Mouse (Mus musculus): ENCODE results near the gene Gba. TPM values are rescaled to one million over a fixed set of nuclear protein-coding genes. Genes with fewer than 3 reads are reported as not detected.

The Gba gene
- polyA plus RNA-seq, 1 experiment from 2014 or later: 33.2 TPM

DNA sequence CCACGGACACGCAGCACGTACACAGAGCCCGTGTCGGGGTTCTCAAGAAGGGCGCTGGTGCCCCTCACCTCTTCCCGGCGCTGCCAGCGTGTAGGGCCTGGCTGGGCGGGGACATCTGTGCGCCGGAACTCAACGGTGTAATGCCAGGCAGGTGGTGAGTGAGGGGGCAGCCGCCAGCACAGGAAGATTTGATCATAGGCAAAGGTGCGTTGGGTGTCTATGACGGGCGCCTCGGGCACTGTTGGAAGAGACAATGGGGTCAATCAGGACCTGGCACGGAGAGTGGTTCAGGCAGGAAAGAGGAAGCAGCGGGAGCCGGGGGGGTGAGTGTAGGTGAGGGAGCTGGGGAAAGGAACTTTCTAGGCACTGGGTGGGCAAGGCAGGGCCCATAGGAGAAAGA is 35.0 kb downstream of the Gba start:
- 87% methylated on average over 21 of the region's 21 CpGs for WGBS
- no peak for ATAC-seq (replicated peaks; ENCODE audit: extremely low read depth, insufficient read depth, low FRiP score)

GRCm38 (mm10) chr3:89238494-89238893 is 35.8 kb downstream of the Gba start:
- 59% methylated on average over 12 of the region's 12 CpGs for WGBS
- Histone ChIP-seq H3K4me2 (ENCODE audit: low read depth, low read length) (no peak overlapping the region), H3K9ac (ENCODE audit: low read length) (no peak overlapping the region), H3K27me3 (ENCODE audit: control insufficient read depth, insufficient read depth, low read length) (no peaks in the 10 kb centered on the region), H3K4me3 (ENCODE audit: low read length) (no peak overlapping the region), H3K9me3 (replicated peaks; ENCODE audit: control insufficient read depth, low read length) (no peaks in the 10 kb centered on the region), H3K27ac (ENCODE audit: low read length) (no peak overlapping the region), H3K4me1 (ENCODE audit: control insufficient read depth, insufficient read depth, low read length) (peaks cover 4% of the 10 kb centered on the region), H3K36me3 (ENCODE audit: control insufficient read depth, insufficient read depth) (no peaks in the 10 kb centered on the region)
- no peak for ATAC-seq (replicated peaks; ENCODE audit: extremely low read depth, insufficient read depth, low FRiP score)

More for the DNA sequence above, 35.0 kb downstream of the Gba start:
- Histone ChIP-seq H3K27me3 (ENCODE audit: control insufficient read depth, insufficient read depth, low read length) (no peaks in the 10 kb centered on the region), H3K4me2 (ENCODE audit: low read depth, low read length) (no peak overlapping the region), H3K4me3 (ENCODE audit: low read length) (no peak overlapping the region), H3K4me1 (ENCODE audit: control insufficient read depth, insufficient read depth, low read length) (peaks cover 12% of the 10 kb centered on the region), H3K27ac (ENCODE audit: low read length) (no peak overlapping the region), H3K9me3 (replicated peaks; ENCODE audit: control insufficient read depth, low read length) (no peaks in the 10 kb centered on the region), H3K9ac (ENCODE audit: low read length) (no peak overlapping the region), H3K36me3 (ENCODE audit: control insufficient read depth, insufficient read depth) (no peaks in the 10 kb centered on the region)

DNA sequence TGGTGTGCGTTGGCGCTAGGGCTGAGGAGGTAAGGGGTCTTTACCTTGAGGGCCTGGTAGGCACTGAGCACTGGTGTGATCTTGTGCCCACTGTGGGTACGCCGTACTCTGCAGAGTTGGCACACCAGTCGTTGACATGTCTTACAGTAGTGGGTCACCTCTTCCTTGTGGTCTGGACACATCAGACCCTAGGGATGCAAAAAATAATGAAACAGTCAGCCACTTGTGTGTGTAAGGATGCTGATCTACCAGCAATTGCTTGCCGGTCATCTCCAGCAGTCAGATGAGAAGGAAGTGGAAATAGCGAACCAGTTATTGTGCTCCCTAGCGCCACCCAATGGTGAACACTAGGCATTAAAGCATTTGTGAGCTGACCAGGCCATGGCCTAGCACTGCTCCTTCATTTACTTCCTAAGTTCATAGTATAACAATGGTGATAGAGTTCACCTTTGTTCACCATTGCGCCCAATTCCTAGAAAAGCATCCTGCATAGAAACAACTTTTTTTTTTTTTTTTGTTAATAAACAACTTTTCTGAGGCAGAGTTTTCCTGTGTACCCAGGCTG is 39.7 kb downstream of the Gba start:
- no peak overlapping the region for H3K27ac ChIP-seq (ENCODE audit: low read length)
- no peaks in the 10 kb centered on the region for H3K36me3 ChIP-seq (ENCODE audit: control insufficient read depth, insufficient read depth)
- H3K9me3 ChIP-seq (replicated peaks; ENCODE audit: control insufficient read depth, low read length): no peaks in the 10 kb centered on the region
- peaks cover 19% of the 10 kb centered on the region for H3K4me1 ChIP-seq (ENCODE audit: control insufficient read depth, insufficient read depth, low read length)
- ATAC-seq (replicated peaks; ENCODE audit: extremely low read depth, insufficient read depth, low FRiP score): no peak
- H3K27me3 ChIP-seq (ENCODE audit: control insufficient read depth, insufficient read depth, low read length): peaks cover 11% of the 10 kb centered on the region
- 69% methylated on average over 9 of the region's 9 CpGs for WGBS
- no peak overlapping the region for H3K4me2 ChIP-seq (ENCODE audit: low read depth, low read length)
- H3K9ac ChIP-seq (ENCODE audit: low read length): no peak overlapping the region
- no peak overlapping the region for H3K4me3 ChIP-seq (ENCODE audit: low read length)

- WGBS: 16% methylated on average over 14 of the region's 14 CpGs
- H3K9me3 ChIP-seq (replicated peaks; ENCODE audit: control insufficient read depth, low read length): no peaks in the 10 kb centered on the region
- H3K27ac ChIP-seq (ENCODE audit: low read length): no peak overlapping the region
- peak overlapping the region; percentile 47; the same call in 1 of the 2 replicates for H3K4me2 ChIP-seq (ENCODE audit: low read depth, low read length)
- H3K4me1 ChIP-seq (ENCODE audit: control insufficient read depth, insufficient read depth, low read length): peaks cover 20% of the 10 kb centered on the region
- no peak; the same call in 1 of the 2 replicates for ATAC-seq (replicated peaks; ENCODE audit: extremely low read depth, insufficient read depth, low FRiP score)
- H3K9ac ChIP-seq (ENCODE audit: low read length): no peak overlapping the region
- peaks cover 5% of the 10 kb centered on the region; the same call in 1 of the 2 replicates for H3K36me3 ChIP-seq (ENCODE audit: control insufficient read depth, insufficient read depth)
- H3K4me3 ChIP-seq (ENCODE audit: low read length): 0 out of 2 replicates have a peak overlapping the region, but pooled peaks have one; percentile 15
- peaks cover 11% of the 10 kb centered on the region for H3K27me3 ChIP-seq (ENCODE audit: control insufficient read depth, insufficient read depth, low read length)
Measured at GRCm38 (mm10) chr3:89243609-89244008, 40.9 kb downstream of the Gba start.

GRCm38 (mm10) chr3:89244158-89244981 is 41.6 kb downstream of the Gba start:
- H3K9ac ChIP-seq (ENCODE audit: low read length): no peak overlapping the region
- peaks cover 5% of the 10 kb centered on the region; the same call in 1 of the 2 replicates for H3K36me3 ChIP-seq (ENCODE audit: control insufficient read depth, insufficient read depth)
- peaks cover 20% of the 10 kb centered on the region for H3K4me1 ChIP-seq (ENCODE audit: control insufficient read depth, insufficient read depth, low read length)
- H3K27ac ChIP-seq (ENCODE audit: low read length): no peak overlapping the region
- peak overlapping the region; percentile 84 for H3K4me2 ChIP-seq (ENCODE audit: low read depth, low read length)
- peak overlapping the region; percentile 39 for H3K4me3 ChIP-seq (ENCODE audit: low read length)
- H3K9me3 ChIP-seq (replicated peaks; ENCODE audit: control insufficient read depth, low read length): no peaks in the 10 kb centered on the region
- no peak for ATAC-seq (replicated peaks; ENCODE audit: extremely low read depth, insufficient read depth, low FRiP score)
- WGBS: 16% methylated on average over 25 of the region's 25 CpGs
- peaks cover 11% of the 10 kb centered on the region for H3K27me3 ChIP-seq (ENCODE audit: control insufficient read depth, insufficient read depth, low read length)

GRCm38 (mm10) chr3:89244982-89245687 is 42.4 kb downstream of the Gba start:
- Histone ChIP-seq H3K27ac (ENCODE audit: low read length) (no peak overlapping the region), H3K4me1 (ENCODE audit: control insufficient read depth, insufficient read depth, low read length) (peaks cover 20% of the 10 kb centered on the region), H3K9me3 (replicated peaks; ENCODE audit: control insufficient read depth, low read length) (no peaks in the 10 kb centered on the region), H3K36me3 (ENCODE audit: control insufficient read depth, insufficient read depth) (peaks cover 8% of the 10 kb centered on the region; the same call in 1 of the 2 replicates), H3K4me2 (ENCODE audit: low read depth, low read length) (peak overlapping the region; percentile 84), H3K4me3 (ENCODE audit: low read length) (peak overlapping the region; percentile 39), H3K27me3 (ENCODE audit: control insufficient read depth, insufficient read depth, low read length) (peaks cover 11% of the 10 kb centered on the region), H3K9ac (ENCODE audit: low read length) (0 out of 2 replicates have a peak overlapping the region, but pooled peaks have one; percentile 33)
- ATAC-seq (replicated peaks; ENCODE audit: extremely low read depth, insufficient read depth, low FRiP score): no peak
- WGBS: 1% methylated on average over 26 of the region's 26 CpGs

DNA sequence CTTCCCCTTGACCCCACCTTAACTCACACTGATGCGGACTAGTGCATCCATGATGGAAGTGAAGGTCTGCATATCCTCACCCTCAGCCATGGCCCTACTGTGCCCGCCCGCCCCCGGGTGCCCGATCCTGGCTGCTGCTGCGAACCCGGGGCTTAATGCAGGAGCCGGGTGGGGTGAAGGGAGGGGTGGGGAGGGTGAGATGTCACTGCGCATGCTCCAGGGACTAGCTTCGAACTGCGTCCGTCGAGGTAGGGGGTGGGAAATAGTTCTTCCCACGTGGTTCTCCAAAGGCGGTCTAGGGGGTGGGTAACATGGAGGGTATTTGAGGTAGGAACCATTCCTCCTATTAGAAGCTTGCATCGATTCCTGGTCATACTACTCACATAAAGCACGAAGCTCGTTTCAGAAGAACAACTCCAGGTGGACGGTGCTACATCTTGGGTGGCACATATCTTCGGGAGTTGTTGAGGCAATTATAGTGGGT is 43.0 kb downstream of the Gba start, which contains the start of gene Krtcap2:
Gene Krtcap2, plus strand, starts transcription at position 279 of the 484 bp plus-strand sequence.
- Histone ChIP-seq H3K4me3 (ENCODE audit: low read length) (peak within 1 kb of the TSS; percentile 87), H3K9ac (ENCODE audit: low read length) (peak within 1 kb of the TSS; percentile 83), H3K36me3 (ENCODE audit: control insufficient read depth, insufficient read depth) (peaks cover 8% of the 10 kb centered on the region; the same call in 1 of the 2 replicates), H3K4me2 (ENCODE audit: low read depth, low read length) (peak within 1 kb of the TSS; percentile 84), H3K27ac (ENCODE audit: low read length) (peak within 1 kb of the TSS; percentile 72), H3K27me3 (ENCODE audit: control insufficient read depth, insufficient read depth, low read length) (peaks cover 11% of the 10 kb centered on the region), H3K9me3 (replicated peaks; ENCODE audit: control insufficient read depth, low read length) (no peaks in the 10 kb centered on the region), H3K4me1 (ENCODE audit: control insufficient read depth, insufficient read depth, low read length) (peaks cover 24% of the 10 kb centered on the region)
- 4% methylated on average over 20 of the region's 20 CpGs for WGBS
- no peak for ATAC-seq (replicated peaks; ENCODE audit: extremely low read depth, insufficient read depth, low FRiP score)

GRCm38 (mm10) chr3:89246261-89247100 is 43.8 kb downstream of the Gba start, which contains the start of gene Trim46:
Trim46 (minus strand) TSS chr3:89246309.
- Histone ChIP-seq H3K4me2 (ENCODE audit: low read depth, low read length) (peak within 1 kb of the TSS; percentile 84), H3K36me3 (ENCODE audit: control insufficient read depth, insufficient read depth) (peaks cover 8% of the 10 kb centered on the region; the same call in 1 of the 2 replicates), H3K4me3 (ENCODE audit: low read length) (peak within 1 kb of the TSS; percentile 87), H3K9me3 (replicated peaks; ENCODE audit: control insufficient read depth, low read length) (no peaks in the 10 kb centered on the region), H3K27me3 (ENCODE audit: control insufficient read depth, insufficient read depth, low read length) (peaks cover 11% of the 10 kb centered on the region), H3K27ac (ENCODE audit: low read length) (peak within 1 kb of the TSS; percentile 72), H3K4me1 (ENCODE audit: control insufficient read depth, insufficient read depth, low read length) (peaks cover 32% of the 10 kb centered on the region), H3K9ac (ENCODE audit: low read length) (peak within 1 kb of the TSS; percentile 83)
- under 1% methylated on average over 40 of the region's 42 CpGs for WGBS
- peak; percentile 71 for ATAC-seq (replicated peaks; ENCODE audit: extremely low read depth, insufficient read depth, low FRiP score)

All from heart, embryonic 16.5 days (tissue).